Mouse (Mus musculus) right cerebral cortex, adult 18-20 months (tissue): ENCODE measurements at regions not wholly inside any gene's neighbourhood (a gene's known extent, or its start where the extent isn't known, plus 50 kb on each side); places are given as distances from the start of the nearest gene placed in this dataset.
A peak's percentile ranks its signal among the peaks of the same experiment; 100 is the strongest.
"Not testable (repeated sequence)": the region's sequence is repeated elsewhere in the genome, so short reads cannot be mapped to it uniquely, and the experiment has no call there.

ENCODE experiments used
- DNase-seq: peaks from one replicate; pipeline ENCODE4 v3.0.0; 2022; ENCODE audit warnings: mixed read lengths

DNA sequence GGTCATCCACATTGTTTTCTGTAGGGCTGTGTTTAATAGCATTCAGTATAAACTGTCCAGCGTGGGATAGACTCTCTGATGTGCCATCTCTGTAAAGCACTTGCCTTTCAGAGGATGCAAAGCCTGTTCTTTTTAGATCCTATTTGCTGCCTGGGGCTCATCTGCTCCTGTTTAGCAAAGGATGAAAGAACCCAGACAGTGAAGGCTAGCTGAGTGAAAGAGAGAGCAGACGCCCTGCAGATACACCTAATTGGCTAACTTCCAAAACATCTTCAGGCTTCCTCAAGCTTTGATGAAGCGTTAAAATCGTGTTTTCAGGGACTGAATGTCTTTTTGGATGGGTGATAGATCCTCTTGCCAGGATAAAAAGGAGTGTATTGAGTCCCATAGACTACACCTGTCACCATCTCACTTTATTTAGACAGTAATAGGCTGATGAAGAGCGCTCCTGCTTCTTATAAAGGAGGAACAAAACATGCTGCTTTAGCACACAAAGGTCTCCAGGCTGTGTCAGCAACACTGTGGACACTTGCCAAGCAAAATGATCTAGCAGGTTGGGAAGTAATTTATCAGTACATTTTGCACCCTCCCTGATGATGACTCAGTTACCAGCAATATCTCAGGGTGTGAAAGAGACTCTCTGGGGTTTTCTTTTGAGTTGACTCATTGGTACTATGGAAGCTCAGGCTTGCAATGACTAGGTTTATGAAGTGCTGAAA is 4717.3 kb downstream of the 9330182O14Rik start:
- peak; percentile 47 for DNase-seq

DNA sequence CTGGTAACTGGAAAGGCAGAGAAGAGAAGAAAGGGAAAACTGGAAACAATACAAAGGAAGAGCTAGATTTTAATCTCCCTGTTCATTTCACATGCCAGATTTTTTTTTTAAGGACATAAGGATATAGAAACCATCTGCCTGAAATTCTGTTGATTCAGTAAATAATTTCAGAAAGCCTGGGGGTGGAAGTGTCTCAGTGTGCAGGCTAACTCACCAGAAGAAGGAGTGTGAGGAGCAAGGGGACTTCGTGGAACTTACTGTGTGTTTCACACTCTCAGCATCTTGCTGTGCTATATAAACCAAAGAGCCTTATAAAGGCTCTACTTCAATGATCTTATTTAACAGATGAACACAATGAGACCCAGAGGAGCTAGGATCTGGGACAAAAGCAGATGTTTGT is 4722.9 kb downstream of the 9330182O14Rik start:
- DNase-seq = peak; percentile 24

DNA sequence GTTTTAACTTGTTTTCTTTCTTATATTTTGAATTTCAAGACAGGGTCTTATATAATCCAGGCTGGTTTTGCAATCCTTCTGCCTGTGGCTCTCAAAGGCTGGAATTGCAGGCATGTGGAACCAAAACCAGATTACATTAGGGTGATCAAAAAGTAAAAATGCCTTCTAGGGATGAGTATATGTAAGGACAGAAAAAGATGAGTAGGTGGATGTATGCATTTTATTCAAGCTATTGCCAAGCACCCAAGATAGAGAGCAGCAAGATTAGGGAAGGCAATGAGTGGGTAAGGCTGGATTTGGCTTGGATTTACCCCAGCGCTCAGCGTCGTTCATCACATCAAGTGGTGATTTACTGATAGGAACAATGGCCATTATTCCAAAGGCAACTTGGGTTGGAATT is 4725.2 kb downstream of the 9330182O14Rik start:
- DNase-seq = no peak

DNA sequence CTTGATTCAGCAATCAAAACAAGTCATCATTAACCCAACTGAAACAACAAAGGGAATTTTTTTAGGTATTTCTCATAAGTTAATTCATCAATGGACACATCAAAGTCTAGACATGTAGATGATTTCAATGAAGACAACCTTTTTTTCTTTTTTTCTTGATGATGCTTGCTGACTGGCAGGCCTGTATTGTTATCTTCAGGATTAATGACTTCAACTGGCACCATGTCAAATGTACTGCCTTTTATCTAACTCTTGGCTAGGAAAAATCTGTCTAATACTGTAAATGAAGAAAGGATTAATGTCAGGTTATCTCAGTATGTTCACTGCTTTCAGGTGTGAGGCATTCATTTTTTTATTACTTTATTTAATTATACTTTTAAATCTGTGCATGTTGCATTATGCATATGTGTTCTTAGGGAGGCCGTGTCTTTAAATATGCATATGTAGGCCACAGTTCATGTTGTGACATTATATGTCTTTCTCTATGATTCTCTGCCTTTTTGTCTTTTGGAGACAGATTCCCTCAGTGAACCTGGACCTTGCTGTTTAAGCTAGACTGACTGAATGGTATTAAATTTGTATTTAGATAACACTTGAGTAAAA is 4726.1 kb downstream of the 9330182O14Rik start:
- no peak for DNase-seq

DNA sequence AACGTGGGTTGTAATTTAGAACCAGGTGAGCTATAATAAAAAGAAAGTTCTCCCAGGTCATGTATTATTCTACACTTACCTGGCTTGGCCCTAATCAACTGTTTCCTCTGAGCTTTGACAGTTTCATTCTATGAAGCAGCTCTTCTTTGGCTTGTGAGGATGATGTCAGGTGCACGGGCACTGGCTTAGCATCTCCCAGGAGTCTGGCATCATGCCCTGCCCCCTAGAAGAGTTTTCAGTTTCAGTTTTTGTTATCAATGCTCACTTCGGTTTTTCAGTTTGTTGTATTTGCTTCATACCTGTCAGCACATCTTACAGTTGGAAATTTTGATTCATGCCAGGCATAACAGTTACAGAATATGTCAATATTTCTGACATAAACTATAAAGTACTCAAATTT is 4734.4 kb downstream of the 9330182O14Rik start:
- DNase-seq = no peak

DNA sequence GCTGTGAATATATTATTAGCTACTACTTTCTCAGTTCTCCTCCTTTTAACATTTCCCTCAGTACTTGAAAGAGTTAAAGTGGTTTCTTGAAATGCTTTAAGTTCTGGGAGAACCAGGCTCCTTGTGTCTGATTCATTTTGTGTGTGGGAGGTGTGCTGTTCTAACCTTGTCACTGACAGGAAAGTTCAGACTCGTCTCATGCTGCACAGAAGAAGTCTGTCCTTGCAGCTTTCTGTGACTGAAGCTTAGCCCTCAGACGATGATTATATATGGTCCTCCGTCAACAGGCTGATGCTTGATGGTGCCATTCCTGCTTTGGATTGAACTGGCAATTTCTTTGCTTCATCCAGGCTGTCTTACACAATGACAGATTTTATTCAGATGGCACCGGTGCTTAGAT is 4734.9 kb downstream of the 9330182O14Rik start:
- DNase-seq = peak; percentile 70

DNA sequence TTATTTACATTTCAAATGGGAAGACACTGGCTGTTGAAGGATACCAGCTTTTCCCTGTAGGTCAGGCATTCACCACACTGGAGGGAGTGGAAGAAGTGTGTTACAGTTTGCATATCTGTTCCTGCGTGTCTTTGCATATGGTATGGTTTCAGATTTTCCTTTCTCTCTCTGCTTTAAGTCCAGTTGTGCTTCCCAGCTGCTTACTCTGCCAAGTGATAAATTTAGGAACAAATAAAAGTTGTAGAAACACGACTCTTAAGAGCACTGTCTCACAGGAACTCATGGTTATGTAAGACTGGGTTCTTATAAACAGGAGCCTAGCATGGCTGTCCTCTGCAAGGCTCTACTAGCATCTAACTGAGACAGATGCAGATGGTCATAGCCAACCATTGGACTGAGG is 4735.5 kb downstream of the 9330182O14Rik start:
- peak; percentile 16 for DNase-seq

DNA sequence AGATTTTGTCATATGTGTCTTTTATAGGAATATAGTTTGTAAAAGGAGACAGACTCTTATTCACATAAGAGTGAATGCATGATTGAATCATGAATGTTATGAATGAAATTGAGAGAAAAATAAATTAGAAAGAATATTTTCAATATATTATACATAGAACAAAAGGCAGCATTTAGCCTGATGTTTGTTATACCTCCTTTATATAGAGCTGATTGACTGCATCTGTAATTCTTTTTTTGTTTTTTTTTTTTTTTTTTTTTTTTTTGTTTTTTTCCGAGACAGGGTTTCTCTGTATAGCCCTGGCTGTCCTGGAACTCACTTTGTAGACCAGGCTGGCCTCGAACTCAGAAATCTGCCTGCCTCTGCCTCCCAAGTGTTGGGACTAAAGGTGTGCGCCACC is 4736.8 kb downstream of the 9330182O14Rik start:
- not testable (repeated sequence) for DNase-seq

DNA sequence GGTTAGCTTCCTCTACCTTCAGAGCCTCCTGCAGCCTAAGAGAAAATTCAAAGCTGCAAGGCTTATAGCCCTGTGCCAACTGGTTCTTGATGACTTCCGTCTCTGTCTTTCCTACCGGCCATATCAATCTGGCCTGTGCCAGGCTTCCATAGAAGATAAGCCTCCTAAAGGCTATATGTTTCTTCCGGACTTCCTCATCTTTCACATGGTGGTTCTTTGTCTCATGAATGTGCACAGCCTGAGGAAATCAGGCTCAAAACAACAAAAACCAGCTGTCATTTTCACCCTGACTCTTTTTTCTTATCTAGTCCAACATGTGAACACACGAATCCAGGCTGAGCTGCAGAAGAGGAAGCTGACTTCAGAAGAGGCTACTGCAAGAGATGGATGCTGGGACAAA is 4748.1 kb downstream of the 9330182O14Rik start:
- DNase-seq = no peak

DNA sequence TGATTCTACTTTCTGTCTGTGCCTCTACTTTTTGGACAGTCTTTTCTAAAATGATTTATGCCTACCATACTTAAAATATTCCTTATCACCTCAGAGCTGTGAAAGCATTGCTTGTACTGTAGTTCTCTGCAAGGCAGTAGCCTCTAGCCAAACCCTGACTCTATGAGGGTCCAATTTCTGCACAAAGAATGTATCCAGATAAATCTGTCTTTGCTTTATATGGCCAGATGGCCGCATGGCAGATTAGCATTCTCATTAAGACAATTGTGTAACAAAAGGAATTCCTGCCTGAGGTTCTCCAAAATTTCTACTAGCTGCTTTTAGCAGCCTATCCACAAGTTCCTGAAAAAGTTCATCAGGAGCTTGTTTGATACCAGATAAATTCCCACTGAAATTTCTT is 4757.4 kb downstream of the 9330182O14Rik start:
- DNase-seq = peak; percentile 31

DNA sequence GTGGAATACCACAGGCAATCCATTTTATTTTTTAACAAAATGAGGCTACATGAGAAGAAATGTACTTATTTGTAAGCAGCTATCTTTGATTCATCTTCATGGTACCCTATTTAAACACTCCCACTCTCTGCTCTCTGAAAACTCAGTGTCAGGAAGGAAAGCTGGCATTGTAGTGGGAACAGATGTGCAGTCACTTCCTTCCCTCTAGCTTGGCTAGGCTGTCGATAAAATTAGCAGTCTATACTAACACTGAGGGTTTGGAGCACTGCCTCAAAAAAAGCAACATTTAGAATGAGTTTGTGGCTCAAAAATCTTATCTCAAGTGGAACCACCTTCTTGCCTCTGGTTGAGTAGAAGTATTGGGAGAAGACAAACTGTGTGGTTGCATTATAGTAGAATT is 4762.1 kb downstream of the 9330182O14Rik start:
- peak; percentile 89 for DNase-seq

DNA sequence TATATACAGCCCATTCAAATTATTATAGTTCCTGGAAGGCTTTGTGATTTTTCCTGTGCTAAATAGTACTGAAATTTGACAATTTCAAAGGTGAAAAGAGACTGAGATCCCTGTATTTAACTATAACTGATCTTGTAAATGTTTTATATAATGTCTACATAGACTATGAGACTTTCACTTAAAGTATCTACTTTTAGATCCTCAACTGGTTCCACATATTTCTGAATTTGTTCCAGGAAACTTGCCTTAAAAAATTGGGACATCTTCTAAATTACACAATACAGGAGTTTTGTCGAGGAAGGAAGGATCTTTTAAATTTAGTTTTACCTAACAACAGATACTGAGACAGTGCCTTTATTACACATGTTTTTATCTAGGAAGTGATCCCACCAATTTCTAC is 4763.4 kb downstream of the 9330182O14Rik start:
- no peak for DNase-seq

DNA sequence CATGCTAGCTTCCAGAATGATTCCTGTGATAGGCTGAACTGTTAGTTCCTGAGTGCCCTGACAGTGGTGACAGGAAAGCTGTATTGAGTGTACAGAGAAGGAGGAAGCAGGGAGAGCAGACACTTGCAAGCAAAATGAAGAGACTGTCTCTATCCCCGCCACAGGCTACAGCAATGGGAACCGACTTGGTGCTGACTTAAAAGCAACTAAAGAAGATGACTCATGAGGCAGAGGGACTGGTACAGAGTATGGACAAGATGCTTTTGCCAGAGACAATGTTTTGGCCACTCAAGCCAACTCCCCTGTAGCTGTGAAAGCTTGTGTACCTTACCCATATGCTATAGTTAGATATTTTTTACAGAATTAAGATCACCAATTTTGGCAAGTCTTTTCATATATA is 4773.0 kb downstream of the 9330182O14Rik start:
- no peak for DNase-seq

DNA sequence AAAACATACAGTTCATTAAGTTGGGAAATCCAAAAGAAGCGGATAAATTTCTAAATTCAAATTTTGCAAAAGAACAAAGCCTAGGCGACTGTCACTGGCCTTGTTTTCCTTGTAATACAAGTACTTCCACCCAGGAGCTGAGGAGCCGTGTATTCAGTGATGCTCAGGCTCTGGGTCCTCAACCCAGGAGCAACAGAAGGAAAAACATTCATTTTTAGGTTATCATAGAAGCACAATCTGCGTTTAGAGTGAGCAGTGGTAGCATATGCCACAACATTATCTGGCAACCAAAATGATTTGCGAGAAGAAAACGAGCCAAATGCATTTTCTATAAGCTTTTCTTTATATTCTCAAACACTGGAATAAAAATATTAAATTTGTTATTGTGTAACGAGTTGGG is 4779.3 kb downstream of the 9330182O14Rik start:
- DNase-seq = no peak

DNA sequence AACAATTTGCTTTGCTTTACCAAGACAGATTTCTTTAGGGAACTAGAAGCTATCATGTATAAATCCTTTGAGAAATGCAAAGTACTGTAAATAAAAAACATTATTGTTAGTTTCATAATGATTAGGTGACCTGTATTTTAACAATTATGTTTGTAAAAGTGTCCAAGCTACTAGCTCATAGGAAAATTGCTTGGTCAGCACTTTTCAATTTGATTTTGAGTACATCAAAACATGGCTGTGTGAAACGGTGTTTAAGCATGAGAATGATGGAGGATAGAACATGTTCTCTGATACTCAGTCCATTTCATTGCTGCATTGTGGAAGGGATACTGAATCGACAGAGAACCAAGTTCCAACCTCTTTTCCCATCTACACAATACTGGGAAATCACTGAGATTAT is 4780.8 kb downstream of the 9330182O14Rik start:
- no peak for DNase-seq

DNA sequence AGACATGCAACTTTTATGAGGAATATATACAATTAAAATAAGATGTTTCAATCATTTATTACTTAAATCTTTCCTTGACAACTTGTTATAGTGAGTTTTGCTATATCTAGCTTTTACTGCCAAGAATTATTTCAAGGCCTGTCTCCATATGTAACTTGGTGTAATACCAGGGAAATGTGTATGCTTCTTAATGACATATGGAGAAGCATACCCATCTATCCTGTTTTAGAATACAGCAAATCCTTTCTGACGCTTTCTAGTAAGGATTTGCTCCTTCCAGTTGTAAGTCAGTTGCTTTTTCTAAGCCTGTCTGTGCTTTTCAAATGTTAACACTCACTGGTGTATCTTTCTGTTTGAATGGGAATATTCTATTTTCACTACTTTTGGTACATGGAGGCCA is 4782.3 kb downstream of the 9330182O14Rik start:
- DNase-seq = no peak

DNA sequence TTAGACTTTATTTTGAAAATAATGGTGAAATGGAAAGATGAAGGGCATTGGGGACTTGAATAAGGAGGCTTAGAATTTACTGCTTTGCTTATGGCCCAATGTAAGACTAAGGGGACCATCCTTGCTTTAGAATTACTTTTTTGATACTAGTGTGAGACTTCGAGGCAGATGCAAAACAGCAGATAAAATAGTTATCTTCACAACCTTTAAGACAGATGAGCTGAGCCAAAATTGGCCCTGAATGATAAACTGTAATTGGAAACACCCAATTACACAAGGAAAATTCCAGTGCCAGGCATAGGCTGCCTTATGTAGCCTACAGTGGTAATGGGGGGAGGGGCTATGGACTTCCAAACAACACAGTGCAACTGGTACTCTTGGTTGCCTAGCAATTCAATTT is 4790.5 kb downstream of the 9330182O14Rik start:
- DNase-seq = no peak

DNA sequence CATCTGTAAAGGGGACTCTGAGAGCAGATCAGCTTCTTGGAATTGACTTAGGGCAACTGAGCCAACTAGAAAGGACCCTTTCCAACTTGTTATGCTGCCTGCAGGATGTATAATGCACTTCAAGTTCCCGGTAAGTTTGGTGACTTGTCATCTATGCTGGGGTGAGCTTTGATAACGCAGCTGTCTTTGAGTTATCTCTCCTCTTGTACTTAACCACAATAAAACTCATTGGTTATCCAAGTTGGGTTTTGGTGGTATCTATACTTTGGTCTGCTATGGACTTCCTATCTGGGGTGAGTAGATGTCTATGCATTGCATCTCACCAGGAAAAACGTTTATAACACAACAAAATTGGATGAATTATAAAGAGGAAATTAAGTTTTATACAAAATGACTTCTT is 4792.9 kb downstream of the 9330182O14Rik start:
- DNase-seq = no peak

DNA sequence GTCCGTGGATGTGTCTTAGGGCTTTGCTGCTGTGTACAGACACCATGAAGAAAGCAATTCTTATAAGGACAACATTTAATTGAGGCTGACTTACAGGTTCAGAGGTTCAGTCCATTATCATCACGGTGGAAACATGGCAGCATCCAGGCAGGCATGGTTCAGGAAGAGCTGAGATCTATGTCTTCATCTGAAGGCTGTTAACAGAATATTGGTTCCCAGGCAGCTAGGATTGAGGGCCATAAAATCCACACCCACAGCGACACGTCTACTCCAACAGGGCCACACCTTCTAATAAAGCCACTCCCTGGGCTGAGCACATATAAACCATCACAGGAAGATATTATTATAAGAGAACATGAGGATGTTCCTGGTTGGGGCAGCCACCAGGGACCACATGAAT is 4814.5 kb downstream of the 9330182O14Rik start:
- no peak for DNase-seq

DNA sequence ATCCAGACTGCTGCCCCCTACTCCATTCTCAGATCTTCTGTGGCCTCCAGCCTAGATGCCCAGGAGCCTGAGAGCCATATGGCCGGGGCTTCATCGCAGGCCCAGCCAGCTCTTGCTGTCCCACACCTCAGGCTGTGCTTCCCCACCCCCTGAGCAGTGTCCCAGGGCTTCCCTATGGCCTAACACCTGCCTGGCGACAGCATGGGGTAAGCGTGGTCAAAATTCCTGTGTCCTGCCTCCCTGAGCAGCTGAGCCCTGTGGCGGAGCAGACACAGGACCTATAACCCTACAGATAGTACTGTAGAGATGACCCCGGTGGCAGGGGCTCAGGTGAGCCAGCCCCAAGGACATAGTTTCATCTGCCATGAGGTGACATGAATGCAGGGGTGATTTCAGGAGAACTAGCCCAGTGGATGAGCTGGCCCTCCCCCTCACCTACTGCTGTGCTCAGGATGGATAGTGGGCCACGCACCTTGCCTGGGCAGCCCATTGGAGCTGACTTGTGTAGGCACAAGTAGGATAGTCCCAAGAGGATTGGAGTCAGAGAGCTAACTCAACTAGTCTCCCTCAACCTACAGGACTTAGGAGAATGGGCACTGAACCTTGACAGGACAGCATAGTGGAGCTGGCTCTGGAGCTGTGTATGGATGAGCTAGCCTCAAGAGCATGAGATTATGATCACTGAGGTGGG is 4816.9 kb downstream of the 9330182O14Rik start:
- DNase-seq = no peak
